Mouse (Mus musculus): ENCODE data around the gene Me3. TPM values are rescaled to one million over a fixed set of nuclear protein-coding genes. Genes with fewer than 3 reads are reported as not detected.

The Me3 gene
- polyA plus RNA-seq, 1 experiment from 2014 or later = 4.1 TPM

DNA sequence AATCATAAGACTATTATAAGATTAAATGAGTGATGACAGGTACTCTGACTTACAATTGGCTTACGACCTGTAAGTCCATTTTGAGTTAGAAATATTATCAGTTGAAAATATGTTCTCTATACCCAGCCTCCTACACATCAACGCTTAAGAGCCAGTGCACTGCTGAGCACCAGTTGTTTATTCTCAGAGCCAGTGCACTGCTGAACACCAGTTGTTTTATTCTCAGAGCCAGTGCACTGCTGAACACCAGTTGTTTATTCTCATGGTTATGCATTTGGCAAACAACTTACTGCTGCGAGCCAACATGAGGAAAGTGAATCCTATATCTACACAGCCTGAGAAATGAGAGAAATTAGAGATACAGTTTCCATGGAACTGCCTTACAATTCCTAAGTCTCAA is 2.3 kb upstream of the Me3 start:
- ATAC-seq (ENCODE audit: low FRiP score) = no peak
- Histone ChIP-seq H3K27ac (no peak overlapping the region), H3K9me3 (no peaks in the 10 kb centered on the region), H3K4me2 (no peak overlapping the region), H3K4me3 (no peak overlapping the region), H3K9ac (no peak overlapping the region), H3K36me3 (no peaks in the 10 kb centered on the region), H3K4me1 (replicated peaks) (peaks cover 11% of the 10 kb centered on the region), H3K27me3 (peaks cover 13% of the 10 kb centered on the region)
- 85% methylated on average over 3 of the region's 3 CpGs for WGBS

DNA sequence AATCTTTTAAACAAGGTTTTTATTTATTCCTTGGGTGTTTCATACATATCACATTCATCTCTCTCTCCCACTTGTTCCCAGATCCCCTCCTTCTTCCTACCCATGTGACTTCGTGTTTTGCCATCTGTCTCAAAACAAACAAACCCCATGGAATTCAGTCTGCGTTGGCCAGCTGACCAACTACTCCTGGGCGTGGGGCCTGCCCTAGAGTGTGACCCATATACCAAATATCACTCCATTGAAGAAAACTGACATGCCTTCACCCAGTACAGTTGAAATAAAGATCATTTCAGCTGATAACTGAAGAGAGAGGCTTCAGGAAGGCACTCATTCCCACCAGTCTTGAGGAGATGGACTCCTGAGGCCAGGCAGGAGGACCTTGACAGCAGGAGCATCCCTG is 1.4 kb upstream of the Me3 start:
- Histone ChIP-seq H3K27ac (no peak overlapping the region), H3K27me3 (peaks cover 13% of the 10 kb centered on the region), H3K36me3 (no peaks in the 10 kb centered on the region), H3K9me3 (no peaks in the 10 kb centered on the region), H3K9ac (no peak overlapping the region), H3K4me2 (no peak overlapping the region), H3K4me3 (no peak overlapping the region), H3K4me1 (replicated peaks) (peaks cover 11% of the 10 kb centered on the region)
- WGBS = 64% methylated on average over 3 of the region's 3 CpGs
- no peak for ATAC-seq (ENCODE audit: low FRiP score)

DNA sequence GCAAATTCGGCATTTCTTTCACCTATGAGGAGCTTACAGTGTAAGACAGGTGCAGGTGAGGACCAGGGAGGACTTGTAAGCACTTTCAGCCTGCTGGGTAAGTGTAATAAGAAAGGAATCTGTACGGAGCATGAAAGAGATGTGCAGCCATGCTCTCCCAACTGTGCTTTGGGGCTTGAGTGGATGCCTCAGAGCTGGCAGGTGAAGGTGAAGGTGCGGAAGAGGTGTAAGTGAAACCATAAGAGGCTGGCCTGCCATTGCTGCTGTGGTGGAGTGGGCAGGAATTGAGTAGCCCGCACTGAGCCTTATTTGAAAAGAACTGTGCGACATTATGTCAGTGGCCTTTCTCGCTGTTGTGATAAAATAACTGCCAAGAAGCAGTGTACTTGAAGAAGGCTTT is 8.3 kb downstream of the Me3 start:
- ATAC-seq (ENCODE audit: low FRiP score) = no peak
- no peak overlapping the region for H3K9ac ChIP-seq
- no peak overlapping the region for H3K27ac ChIP-seq
- no peaks in the 10 kb centered on the region for H3K4me1 ChIP-seq (replicated peaks)
- no peaks in the 10 kb centered on the region for H3K27me3 ChIP-seq
- no peak overlapping the region for H3K4me2 ChIP-seq
- no peaks in the 10 kb centered on the region for H3K9me3 ChIP-seq
- H3K4me3 ChIP-seq = no peak overlapping the region
- H3K36me3 ChIP-seq = no peaks in the 10 kb centered on the region
- WGBS = 92% methylated on average over 6 of the region's 6 CpGs

DNA sequence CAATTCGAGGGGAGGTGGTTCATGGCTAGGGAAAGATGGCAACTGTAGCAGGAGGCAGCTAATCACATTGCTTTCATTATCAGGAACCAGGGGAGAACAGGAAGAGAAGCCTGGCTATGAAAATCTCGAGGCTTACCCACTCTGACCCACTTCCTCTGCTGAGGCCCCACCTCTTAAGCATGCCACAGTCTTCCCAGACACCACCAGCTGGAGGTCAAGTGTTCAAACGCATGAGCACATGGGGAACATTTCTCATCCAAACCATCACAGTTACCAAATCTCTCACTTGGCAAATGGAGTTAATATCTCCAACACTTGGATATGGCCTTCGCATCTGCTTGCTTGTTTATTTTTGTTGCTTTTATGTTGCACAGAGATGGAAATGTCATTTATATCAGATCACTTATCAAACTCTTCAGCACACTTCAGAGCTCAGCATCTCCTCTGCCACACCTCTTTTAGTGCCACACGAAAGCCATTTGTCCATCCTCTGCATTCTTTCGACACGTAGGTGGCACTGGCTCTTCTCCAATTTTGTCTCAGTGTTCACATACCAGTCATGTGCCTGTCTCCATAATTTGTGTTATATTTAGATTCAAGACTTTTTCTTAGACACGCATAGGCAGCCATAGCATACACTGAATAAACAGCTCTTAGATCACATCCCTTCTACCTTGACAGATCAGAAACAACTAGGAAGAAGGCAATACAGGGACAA is 8.9 kb downstream of the Me3 start:
- H3K4me1 ChIP-seq (replicated peaks) = no peaks in the 10 kb centered on the region
- no peak overlapping the region for H3K4me2 ChIP-seq
- no peak overlapping the region for H3K4me3 ChIP-seq
- 85% methylated on average over 8 of the region's 8 CpGs for WGBS
- H3K36me3 ChIP-seq = no peaks in the 10 kb centered on the region
- H3K9me3 ChIP-seq = no peaks in the 10 kb centered on the region
- ATAC-seq (ENCODE audit: low FRiP score) = no peak
- H3K9ac ChIP-seq = no peak overlapping the region
- no peaks in the 10 kb centered on the region for H3K27me3 ChIP-seq
- H3K27ac ChIP-seq = no peak overlapping the region

DNA sequence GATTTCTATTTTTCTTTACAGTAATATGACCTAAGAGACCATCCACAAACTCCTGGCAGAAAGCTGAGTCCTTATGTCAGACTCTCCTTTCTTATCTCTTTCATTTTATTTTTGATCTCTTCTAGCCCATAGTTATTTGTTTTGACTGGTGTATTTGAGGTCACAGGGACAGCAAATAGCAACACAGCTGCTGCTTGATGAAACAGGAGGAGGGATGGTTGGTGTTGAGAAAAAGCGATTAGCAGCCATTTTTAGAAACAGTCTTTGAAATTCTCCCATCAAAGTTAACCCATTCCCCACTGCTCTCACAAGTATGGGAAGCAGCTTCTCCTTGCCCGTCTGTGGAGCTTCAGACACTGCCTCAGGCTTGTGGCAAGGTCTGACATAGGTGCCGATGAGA is 12.8 kb downstream of the Me3 start:
- Histone ChIP-seq H3K27ac (no peak overlapping the region), H3K9me3 (no peaks in the 10 kb centered on the region), H3K4me1 (replicated peaks) (no peaks in the 10 kb centered on the region), H3K27me3 (no peaks in the 10 kb centered on the region), H3K36me3 (no peaks in the 10 kb centered on the region), H3K4me2 (no peak overlapping the region), H3K9ac (no peak overlapping the region), H3K4me3 (no peak overlapping the region)
- no peak for ATAC-seq (ENCODE audit: low FRiP score)
- 77% methylated on average over 3 of the region's 3 CpGs for WGBS

DNA sequence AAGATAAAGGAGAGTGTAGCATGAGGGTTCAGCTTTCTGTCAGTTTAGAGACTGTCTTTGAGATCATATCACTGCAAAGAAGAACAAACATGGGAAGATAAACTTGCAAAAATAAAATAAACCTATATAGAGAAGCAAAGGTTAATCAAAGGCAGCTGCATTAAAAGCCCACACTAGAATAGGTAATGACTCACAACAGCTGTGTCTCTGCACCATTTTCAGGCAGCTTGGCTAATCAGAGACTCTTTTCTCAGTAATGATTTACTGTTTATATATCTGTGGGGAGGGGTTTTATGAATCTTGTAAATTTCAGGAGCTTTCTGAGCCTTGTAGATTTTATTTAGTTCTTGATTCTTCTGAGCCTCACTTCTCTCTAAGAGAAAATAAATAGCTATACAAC is 15.7 kb downstream of the Me3 start:
- no peaks in the 10 kb centered on the region for H3K36me3 ChIP-seq
- H3K4me1 ChIP-seq (replicated peaks) = no peaks in the 10 kb centered on the region
- no peak overlapping the region for H3K9ac ChIP-seq
- no peaks in the 10 kb centered on the region for H3K9me3 ChIP-seq
- H3K4me2 ChIP-seq = no peak overlapping the region
- H3K27me3 ChIP-seq = no peaks in the 10 kb centered on the region
- H3K27ac ChIP-seq = no peak overlapping the region
- no peak overlapping the region for H3K4me3 ChIP-seq
- ATAC-seq (ENCODE audit: low FRiP score) = no peak

DNA sequence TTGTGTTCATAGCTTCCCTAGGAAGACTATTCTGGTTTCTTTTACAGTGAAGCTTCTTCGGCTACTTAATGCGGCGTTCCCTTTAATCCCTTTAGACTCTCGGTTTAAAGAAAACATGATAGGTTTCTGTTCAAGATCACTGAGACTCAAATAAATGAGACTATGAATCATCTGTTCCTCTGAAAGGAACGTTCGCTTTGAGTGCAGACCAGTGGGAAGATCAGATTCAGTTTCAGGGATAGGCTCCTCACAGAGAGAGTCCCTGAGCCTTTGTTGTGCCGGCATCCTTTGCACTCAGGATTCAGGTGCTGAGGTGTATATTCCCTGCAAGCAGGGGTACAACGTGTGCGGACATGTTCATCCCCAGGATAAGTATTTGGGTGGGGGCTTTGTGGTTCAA is 25.0 kb downstream of the Me3 start:
- H3K27me3 ChIP-seq = no peaks in the 10 kb centered on the region
- H3K9ac ChIP-seq = no peak overlapping the region
- peaks cover 4% of the 10 kb centered on the region; the same call in 1 of the 2 replicates for H3K4me1 ChIP-seq (replicated peaks)
- no peak overlapping the region for H3K4me2 ChIP-seq
- no peak overlapping the region for H3K4me3 ChIP-seq
- no peaks in the 10 kb centered on the region for H3K36me3 ChIP-seq
- ATAC-seq (ENCODE audit: low FRiP score) = no peak
- H3K27ac ChIP-seq = no peak overlapping the region
- no peaks in the 10 kb centered on the region for H3K9me3 ChIP-seq
- WGBS = 62% methylated on average over 9 of the region's 9 CpGs

DNA sequence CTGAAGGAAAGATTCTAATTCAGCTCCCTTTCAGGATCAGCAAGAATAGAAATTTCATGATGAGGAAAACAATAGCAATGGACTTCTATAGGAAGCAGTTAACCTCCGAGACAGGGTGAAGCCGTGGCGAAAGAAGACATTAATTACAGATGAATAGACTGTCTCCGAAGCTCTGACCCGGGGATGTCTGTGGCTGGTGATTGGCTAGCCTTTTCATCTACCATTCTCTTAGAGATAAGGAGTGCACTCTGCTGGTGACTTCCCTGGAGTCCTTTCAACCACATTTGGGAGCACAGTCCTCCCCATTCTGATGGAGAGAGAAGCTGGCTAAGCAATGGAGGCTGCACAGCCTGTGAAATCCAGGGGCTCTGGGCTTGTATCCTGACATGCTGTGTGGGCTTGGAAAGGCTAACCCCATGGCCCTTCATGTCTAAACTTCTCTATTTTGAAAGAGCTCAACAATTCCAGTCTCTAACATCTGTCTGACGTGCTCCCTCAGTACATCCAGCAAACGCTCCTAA is 25.6 kb downstream of the Me3 start:
- 30% methylated on average over 7 of the region's 7 CpGs for WGBS
- Histone ChIP-seq H3K4me1 (replicated peaks) (peaks cover 4% of the 10 kb centered on the region; the same call in 1 of the 2 replicates), H3K9ac (no peak overlapping the region), H3K36me3 (no peaks in the 10 kb centered on the region), H3K4me3 (no peak overlapping the region), H3K4me2 (no peak overlapping the region), H3K9me3 (no peaks in the 10 kb centered on the region), H3K27ac (no peak overlapping the region), H3K27me3 (no peaks in the 10 kb centered on the region)
- ATAC-seq (ENCODE audit: low FRiP score) = no peak

DNA sequence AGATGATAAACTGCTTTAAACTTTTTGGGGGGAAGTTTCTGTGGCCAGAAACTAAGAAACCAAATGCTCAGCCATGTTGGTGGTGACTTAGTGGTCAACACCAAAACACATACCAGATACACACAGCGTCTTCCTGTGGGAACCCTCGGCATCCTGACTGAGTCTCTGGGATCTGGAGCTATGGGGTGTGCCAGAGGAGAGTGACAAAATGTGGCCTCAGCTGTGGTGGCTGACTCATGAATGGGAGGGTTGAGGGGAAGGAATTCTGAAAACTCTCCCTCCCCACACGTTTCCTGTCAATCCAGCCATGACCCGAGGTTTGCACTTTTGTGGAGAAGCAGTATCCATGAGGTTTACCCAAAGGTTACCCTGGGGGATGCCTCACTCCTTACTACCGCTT is 32.0 kb downstream of the Me3 start:
- no peak overlapping the region for H3K4me2 ChIP-seq
- H3K36me3 ChIP-seq = no peaks in the 10 kb centered on the region
- no peaks in the 10 kb centered on the region for H3K27me3 ChIP-seq
- H3K27ac ChIP-seq = no peak overlapping the region
- no peaks in the 10 kb centered on the region for H3K4me1 ChIP-seq (replicated peaks)
- H3K9me3 ChIP-seq = no peaks in the 10 kb centered on the region
- H3K4me3 ChIP-seq = no peak overlapping the region
- ATAC-seq (ENCODE audit: low FRiP score) = no peak
- no peak overlapping the region for H3K9ac ChIP-seq
- WGBS = 77% methylated on average over 5 of the region's 5 CpGs

DNA sequence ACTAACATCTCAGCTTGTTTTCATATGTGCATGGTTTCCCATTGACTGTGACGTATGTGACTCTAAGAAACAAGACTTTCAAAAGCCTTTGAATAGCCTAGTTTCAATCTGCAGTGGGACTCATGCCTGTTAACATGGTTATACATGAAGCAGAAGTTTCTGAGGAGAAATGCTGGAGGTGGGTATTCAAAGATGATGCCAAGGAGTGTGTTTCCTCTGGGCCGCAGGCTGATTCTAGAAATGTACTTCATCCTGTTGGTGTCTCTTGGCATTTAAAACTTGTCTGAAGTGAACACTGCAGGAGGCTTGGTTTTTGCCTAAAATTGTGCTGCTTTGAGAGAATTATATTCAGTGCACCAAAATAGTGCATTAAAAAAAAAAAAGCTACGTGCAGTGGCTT is 34.2 kb downstream of the Me3 start:
- ATAC-seq (ENCODE audit: low FRiP score) = no peak
- WGBS = 82% methylated on average over 3 of the region's 3 CpGs

DNA sequence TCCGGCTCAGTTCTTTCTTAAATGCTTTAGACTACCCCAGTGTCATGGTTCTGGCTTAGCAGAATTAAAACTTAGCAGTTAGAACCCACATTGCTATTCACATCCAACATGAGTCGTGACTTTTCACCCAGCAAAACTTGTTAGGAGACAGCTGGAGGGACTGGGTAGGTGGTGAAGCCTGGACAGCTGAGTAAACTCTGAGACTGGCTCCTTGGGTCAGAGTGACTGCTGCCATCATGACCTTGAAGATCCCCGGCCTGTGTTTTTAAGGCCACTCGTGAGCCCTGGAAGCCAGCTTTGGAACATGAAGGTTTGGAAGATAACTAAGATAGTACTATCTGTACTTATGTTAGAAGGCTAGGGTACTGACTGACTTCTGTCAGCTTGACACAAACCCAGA is 35.4 kb downstream of the Me3 start:
- Histone ChIP-seq H3K9me3 (no peaks in the 10 kb centered on the region), H3K36me3 (no peaks in the 10 kb centered on the region), H3K27me3 (no peaks in the 10 kb centered on the region), H3K9ac (no peak overlapping the region), H3K27ac (no peak overlapping the region), H3K4me3 (no peak overlapping the region), H3K4me2 (no peak overlapping the region), H3K4me1 (replicated peaks) (no peaks in the 10 kb centered on the region)
- 87% methylated on average over 4 of the region's 4 CpGs for WGBS
- ATAC-seq (ENCODE audit: low FRiP score) = no peak

More for the DNA sequence above, 34.2 kb downstream of the Me3 start:
- H3K9ac ChIP-seq = no peak overlapping the region
- H3K4me2 ChIP-seq = no peak overlapping the region
- H3K27ac ChIP-seq = no peak overlapping the region
- no peaks in the 10 kb centered on the region for H3K9me3 ChIP-seq
- no peaks in the 10 kb centered on the region for H3K27me3 ChIP-seq
- no peak overlapping the region for H3K4me3 ChIP-seq
- H3K36me3 ChIP-seq = no peaks in the 10 kb centered on the region
- no peaks in the 10 kb centered on the region for H3K4me1 ChIP-seq (replicated peaks)

DNA sequence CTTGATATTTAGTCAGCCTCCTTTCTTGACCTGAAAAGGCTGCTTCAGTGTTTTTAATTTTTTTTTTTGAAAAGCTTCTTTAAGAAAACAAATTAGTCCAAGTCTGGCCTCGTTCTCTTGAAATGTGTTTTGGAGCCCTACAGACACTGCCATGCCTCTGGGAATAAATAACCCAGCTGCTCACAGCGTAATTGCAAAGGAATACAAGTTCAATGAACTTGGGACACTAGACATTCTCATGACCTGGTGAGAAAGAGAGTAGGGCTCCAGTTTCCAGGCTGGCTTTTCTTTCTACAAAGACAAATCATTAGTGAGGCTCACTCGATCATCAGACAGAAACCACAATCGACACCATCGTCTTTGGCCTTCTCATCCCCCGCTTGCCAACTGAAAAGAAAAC is 37.3 kb downstream of the Me3 start:
- no peak for ATAC-seq (ENCODE audit: low FRiP score)

DNA sequence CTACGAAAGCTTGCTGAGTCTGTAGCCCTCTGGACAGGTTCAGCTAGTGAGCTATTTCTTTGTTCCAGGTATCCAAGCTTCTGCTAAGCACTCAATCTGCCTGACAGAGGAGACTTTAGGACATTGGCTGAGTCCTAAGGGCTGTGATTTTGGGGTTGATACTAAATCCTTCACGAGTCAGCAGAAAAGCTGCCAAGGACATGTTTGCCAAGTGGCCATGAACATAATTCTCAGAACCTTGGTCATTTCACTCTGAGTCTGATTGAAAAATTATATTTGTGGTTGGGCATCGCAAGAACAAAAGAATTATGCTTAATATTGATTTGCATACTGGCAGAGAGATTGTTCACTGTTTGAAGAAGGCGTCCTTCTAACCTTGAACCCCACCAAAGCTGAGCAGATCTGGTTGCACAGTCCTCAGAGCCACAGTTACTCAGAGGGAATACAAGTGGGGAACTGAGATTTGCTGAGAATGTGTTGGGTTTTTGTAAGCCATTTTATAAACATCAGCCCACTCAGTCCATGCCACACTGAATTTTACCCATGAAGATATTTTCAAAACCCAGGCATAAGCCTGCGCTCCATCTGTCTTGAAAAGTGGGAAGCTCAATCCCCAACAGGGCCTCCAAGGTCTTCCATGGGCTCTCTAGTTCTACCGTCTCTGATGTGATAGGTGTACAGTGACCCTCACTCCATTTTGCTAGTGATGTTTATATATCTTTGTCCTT is 39.1 kb downstream of the Me3 start:
- ATAC-seq (ENCODE audit: low FRiP score) = no peak
- H3K9ac ChIP-seq = no peak overlapping the region
- no peak overlapping the region for H3K4me2 ChIP-seq
- no peaks in the 10 kb centered on the region for H3K9me3 ChIP-seq
- H3K36me3 ChIP-seq = no peaks in the 10 kb centered on the region
- H3K4me3 ChIP-seq = no peak overlapping the region
- no peak overlapping the region for H3K27ac ChIP-seq
- no peaks in the 10 kb centered on the region for H3K4me1 ChIP-seq (replicated peaks)
- WGBS = 92% methylated on average over 6 of the region's 6 CpGs
- no peaks in the 10 kb centered on the region for H3K27me3 ChIP-seq

More for the DNA sequence above, 37.3 kb downstream of the Me3 start:
- H3K4me3 ChIP-seq = no peak overlapping the region
- H3K36me3 ChIP-seq = no peaks in the 10 kb centered on the region
- no peaks in the 10 kb centered on the region for H3K27me3 ChIP-seq
- no peaks in the 10 kb centered on the region for H3K9me3 ChIP-seq
- no peak overlapping the region for H3K27ac ChIP-seq
- no peak overlapping the region for H3K9ac ChIP-seq
- H3K4me1 ChIP-seq (replicated peaks) = no peaks in the 10 kb centered on the region
- 68% methylated on average over 6 of the region's 6 CpGs for WGBS
- no peak overlapping the region for H3K4me2 ChIP-seq
